Mouse (Mus musculus) erythroblast, embryonic 14.5 days (primary cell): ENCODE data around the gene Tada2b. TPM values are rescaled to one million over a fixed set of nuclear protein-coding genes. Genes with fewer than 3 reads are reported as not detected.

ENCODE experiments used
- H3K27me3 ChIP-seq: 2 replicates; pipeline ENCODE4 v1.6.1; 2012; ENCODE audit warnings: inconsistent platforms; ENCODE audit not compliant: control insufficient read depth
- H3K36me3 ChIP-seq: 2 replicates; pipeline ENCODE4 v1.6.1; 2012; ENCODE audit warnings: mild to moderate bottlenecking, inconsistent platforms; ENCODE audit not compliant: control insufficient read depth
- H3K4me1 ChIP-seq: 2 replicates; pipeline ENCODE4 v1.6.1; 2012; ENCODE audit warnings: inconsistent platforms; ENCODE audit not compliant: control insufficient read depth
- H3K4me3 ChIP-seq: replicated peaks from 2 replicates; pipeline ENCODE3; 2012; ENCODE audit warnings: moderate library complexity, mild to moderate bottlenecking, inconsistent platforms
- H3K9me3 ChIP-seq: 2 replicates; pipeline ENCODE4 v1.6.1; 2012; ENCODE audit warnings: low read length, inconsistent platforms, mixed read lengths; ENCODE audit not compliant: control insufficient read depth
- GATA1 ChIP-seq: IDR thresholded peaks from 2 replicates; pipeline ENCODE4 v1.6.1; 2012; ENCODE audit warnings: low read length, inconsistent platforms, mixed read lengths
- TAL1 ChIP-seq: IDR thresholded peaks from 3 replicates; pipeline ENCODE4 v1.6.1; 2012; ENCODE audit warnings: low read length, inconsistent platforms, mixed read lengths
- polyA plus RNA-seq: library from polyadenylated mRNA; stranded (reverse); fragments of >175 nt; gene quantifications from 2 replicates; pipeline ENCODE4 v1.2.3, GENCODE M21; 2012

Gene Tada2b
- polyA plus RNA-seq, 1 experiment, result 1.1 TPM

DNA sequence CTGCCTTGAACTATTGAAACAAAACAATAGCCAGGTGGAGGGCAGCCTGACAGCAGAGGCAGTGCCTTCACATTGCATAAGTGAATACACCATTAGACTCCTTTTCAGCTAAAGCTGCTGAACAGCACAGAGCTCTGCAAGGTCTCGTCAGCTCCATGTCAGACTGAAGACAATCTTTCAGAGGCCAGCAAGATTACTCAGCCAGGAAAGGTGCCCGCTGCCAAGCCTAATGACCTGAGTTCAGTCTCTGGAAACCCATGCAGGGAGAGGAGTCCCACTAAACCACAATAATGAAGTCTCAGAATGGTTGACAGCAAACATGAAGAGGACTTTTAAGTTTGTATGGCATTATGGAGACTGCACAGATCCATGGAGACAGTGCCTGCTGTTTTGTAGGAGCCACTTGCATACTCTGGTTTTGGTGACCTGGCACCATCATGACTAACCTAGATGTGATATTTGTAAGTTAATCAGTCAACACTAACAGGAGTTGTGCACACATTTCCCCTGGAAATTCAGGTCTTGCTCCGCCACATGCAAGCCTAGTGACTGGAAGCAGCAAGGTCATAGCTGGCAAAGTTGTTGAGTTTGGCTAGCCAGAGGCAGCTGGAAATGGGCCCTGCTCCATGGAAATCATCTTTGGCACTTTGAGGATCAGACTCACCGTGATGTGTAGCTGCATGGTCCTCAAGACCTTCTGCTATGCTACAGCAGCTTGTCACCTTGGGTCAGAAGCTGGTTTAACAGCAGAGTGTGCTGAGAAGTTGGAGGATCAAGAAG, 11.0 kb downstream of the Tada2b start:
- Histone ChIP-seq H3K4me3 (no peak overlapping the region), H3K9me3 (no peaks in the 10 kb centered on the region), H3K4me1 (peaks cover 2% of the 10 kb centered on the region), H3K27me3 (no peaks in the 10 kb centered on the region), H3K36me3 (peaks cover 92% of the 10 kb centered on the region)
- TF ChIP-seq TAL1, result no peak
- no peak for TF ChIP-seq GATA1

DNA sequence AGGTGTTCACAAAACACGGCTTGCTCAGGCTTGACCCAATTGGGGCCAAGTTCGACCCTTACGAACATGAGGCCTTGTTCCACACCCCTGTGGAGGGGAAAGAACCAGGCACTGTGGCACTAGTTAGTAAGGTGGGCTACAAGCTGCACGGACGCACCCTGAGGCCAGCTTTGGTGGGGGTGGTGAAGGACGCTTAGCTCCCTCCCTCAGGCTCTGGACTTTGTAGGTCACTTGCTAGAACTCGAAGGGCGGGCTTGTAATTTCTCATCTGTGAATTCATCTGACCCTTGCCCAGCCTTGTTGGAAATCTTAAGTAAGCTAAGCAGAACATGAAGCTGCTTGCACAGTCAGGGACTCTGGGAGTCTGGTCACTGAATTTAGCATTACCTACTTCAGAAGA, 12.9 kb downstream of the Tada2b start:
- Histone ChIP-seq H3K9me3 (no peaks in the 10 kb centered on the region), H3K4me3 (no peak overlapping the region), H3K4me1 (peaks cover 12% of the 10 kb centered on the region), H3K36me3 (peaks cover 92% of the 10 kb centered on the region), H3K27me3 (no peaks in the 10 kb centered on the region)
- no peak for TF ChIP-seq GATA1
- TF ChIP-seq TAL1, result no peak

DNA sequence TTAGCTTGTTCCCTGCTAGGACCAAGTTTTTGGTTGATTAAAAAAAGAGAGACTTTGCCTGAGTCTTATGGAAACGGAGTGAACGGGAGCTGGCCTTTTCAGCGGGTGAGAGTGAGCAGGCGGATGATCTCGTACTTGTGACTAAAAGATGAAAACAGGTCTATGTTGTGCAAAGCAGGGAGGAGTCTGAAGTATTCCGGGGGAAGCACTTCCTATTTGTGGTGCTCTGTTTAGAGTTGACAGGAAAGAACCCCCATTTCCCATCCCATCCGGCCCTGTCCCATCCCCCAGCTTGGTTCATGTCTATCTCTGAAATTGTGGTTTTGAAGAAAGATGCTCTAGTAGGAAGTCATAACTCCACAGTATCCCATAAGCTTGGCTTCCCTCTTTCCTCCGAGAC, 18.2 kb downstream of the Tada2b start:
- no peak for TF ChIP-seq GATA1
- TF ChIP-seq TAL1, result no peak
- Histone ChIP-seq H3K36me3 (peaks cover 43% of the 10 kb centered on the region), H3K9me3 (no peaks in the 10 kb centered on the region), H3K4me3 (peak overlapping the region; percentile 83), H3K4me1 (peaks cover 49% of the 10 kb centered on the region), H3K27me3 (no peaks in the 10 kb centered on the region)

DNA sequence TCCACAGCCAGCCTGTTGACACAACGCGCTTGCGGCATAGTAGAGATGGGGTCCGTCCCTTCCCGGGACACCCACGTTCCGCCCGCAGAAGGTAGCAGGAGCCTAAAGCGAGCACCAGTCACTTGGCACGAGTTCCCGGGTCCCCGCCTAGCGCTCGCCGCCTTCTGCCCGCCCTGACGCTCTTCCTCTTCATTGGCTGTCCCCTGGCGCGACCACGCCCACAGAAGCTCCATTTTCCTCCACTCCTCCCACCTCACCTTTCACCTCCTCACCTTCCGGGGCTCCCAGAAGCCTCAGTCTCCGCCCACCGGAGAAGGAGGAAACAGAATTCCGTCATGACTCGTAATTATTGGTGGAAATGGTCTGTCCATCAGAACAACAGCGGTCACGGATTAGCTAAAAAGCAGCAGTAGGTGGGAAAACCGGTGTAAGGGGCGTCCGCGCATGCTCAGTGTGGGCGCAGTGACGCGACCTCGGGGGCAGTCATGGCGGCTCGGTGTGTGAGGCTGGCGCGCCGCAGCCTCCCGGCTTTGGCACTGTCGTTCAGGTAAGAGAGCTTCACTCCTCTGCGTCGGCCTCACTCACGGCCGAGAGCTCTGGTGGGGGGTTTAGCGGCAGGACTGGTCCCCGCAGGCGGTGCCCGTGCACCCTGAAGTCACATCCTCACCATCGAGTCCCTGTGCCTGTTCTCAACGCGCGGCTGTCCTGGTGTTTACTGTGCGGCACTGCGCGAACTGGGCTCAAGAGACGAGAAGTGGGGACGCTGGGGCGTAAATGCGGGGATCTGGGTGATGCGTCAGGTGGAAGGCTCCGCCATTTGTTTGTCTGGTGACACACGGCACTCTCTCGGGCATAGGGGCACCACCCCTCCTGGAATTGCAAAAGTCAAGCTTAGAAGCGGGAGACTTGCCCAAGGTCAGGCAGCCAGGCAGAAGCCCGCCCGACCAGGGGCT, 19.1 kb downstream of the Tada2b start, which contains the start of gene Grpel1:
Gene Grpel1 (plus strand): TSS at position 290 of the 953 bp plus-strand sequence.
- Histone ChIP-seq H3K9me3 (no peaks in the 10 kb centered on the region), H3K4me1 (peaks cover 49% of the 10 kb centered on the region), H3K4me3 (peak within 1 kb of the TSS; percentile 83), H3K27me3 (peaks cover 5% of the 10 kb centered on the region; the same call in 1 of the 2 replicates), H3K36me3 (peaks cover 34% of the 10 kb centered on the region)
- TF ChIP-seq TAL1, result no peak
- TF ChIP-seq GATA1, result no peak

DNA sequence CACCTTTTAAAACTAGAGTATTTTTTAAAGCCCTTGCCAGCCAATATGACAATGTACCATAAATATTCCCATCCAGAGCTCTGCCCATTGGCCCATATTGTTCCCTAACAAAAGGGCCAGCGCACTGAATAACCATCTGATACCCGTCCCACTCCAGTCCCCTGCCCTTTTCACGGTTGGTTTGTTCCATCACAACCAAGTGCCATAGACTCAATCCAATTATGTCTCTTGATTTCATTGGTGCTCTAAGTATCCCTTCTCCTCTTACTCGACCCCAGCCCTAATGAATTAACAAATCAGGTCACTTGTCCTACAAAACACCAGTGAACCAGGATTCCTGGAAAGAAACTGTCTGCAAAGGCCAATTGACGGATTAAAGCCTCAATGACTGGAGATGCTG, 20.7 kb downstream of the Tada2b start:
- H3K9me3 ChIP-seq, result no peaks in the 10 kb centered on the region
- no peak overlapping the region for H3K4me3 ChIP-seq
- TF ChIP-seq GATA1, result no peak
- peaks cover 18% of the 10 kb centered on the region for H3K36me3 ChIP-seq
- peaks cover 49% of the 10 kb centered on the region for H3K4me1 ChIP-seq
- peaks cover 5% of the 10 kb centered on the region; the same call in 1 of the 2 replicates for H3K27me3 ChIP-seq

DNA sequence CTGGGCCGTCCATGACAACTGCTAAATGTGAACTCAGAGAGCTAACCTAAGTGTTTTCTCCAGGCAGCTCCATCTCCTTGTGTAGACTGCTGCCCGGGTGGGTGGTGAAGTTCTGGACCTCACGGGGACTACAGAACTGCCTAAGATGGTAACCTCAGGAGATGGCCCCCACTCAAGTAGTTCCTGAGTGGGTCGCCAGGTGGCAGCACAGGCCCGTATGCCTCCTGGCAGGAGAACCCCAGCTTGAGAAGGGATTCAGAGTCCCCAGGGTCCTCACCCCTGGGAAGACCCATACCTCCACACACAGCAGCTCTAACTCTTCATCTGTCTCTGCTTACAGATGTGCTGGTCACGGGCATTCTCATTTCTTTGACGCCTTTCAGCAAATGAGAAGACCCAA, 21.3 kb downstream of the Tada2b start:
- Histone ChIP-seq H3K36me3 (peaks cover 12% of the 10 kb centered on the region), H3K4me1 (peaks cover 47% of the 10 kb centered on the region), H3K4me3 (no peak overlapping the region), H3K9me3 (no peaks in the 10 kb centered on the region), H3K27me3 (peaks cover 5% of the 10 kb centered on the region; the same call in 1 of the 2 replicates)
- TF ChIP-seq TAL1 (no peak), GATA1 (no peak)

DNA sequence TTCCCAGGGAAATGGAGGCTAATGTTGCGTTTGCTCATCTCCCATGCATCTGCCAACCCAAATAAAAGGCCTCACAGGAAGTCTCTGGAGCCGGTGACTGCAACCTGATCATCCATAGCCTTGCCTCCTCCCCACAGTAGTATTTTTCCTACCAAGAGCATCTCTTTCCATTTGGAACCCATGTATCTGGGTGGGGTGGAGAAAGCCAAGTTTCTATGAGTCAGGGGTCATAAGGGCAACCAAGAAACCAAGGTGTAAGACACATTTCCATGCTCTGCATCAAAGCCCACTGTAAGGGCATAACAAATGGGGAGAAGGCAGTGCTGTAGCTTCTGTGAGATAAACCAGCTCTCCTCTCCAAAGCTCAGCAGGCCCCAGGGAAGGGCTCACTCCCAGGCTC, 22.9 kb downstream of the Tada2b start:
- no peaks in the 10 kb centered on the region for H3K36me3 ChIP-seq
- H3K9me3 ChIP-seq, result no peaks in the 10 kb centered on the region
- H3K27me3 ChIP-seq, result peaks cover 9% of the 10 kb centered on the region; the same call in 1 of the 2 replicates
- peaks cover 37% of the 10 kb centered on the region for H3K4me1 ChIP-seq
- H3K4me3 ChIP-seq, result no peak overlapping the region
- no peak for TF ChIP-seq GATA1
- TF ChIP-seq TAL1, result no peak

DNA sequence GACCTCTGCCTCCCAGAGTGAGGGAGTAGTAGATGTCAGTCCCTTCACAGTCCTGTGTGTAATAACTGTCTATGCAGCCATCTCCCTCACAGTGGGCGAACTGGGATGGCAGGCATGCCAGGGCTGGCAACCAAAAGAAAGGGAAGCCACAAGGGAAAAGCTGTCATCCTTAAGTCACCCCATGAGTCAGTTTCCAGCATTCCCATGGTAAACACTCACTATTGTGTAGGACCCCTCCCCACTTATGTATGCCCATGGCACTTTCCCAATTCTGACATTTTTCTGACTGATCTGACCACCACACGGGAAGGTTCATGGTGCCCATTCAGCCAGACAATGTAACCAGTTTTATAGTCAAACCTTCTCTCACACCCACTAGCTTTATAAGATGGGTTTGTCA, 23.4 kb downstream of the Tada2b start:
- Histone ChIP-seq H3K36me3 (no peaks in the 10 kb centered on the region), H3K4me1 (peaks cover 32% of the 10 kb centered on the region), H3K27me3 (peaks cover 9% of the 10 kb centered on the region), H3K9me3 (no peaks in the 10 kb centered on the region), H3K4me3 (no peak overlapping the region)
- TF ChIP-seq TAL1 (no peak), GATA1 (no peak)

DNA sequence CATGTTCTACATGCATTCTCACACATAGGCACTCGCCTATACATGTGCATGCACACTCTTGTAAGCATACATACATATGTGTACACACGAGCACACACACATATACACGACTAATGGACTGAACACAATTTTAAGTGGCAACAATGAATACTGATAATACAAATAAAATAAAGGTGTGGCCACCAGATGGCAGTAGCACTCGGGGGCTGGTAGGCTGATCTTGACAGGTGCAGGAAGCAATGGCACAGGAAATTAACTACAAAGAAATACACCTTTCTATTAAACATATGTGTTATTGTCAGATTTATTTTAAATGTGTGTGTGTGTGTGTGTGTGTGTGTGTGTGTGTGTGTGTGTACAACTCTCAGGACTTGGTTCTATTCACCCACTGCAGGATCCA, 25.2 kb downstream of the Tada2b start:
- H3K27me3 ChIP-seq, result peaks cover 9% of the 10 kb centered on the region
- H3K9me3 ChIP-seq, result no peaks in the 10 kb centered on the region
- TF ChIP-seq GATA1 (no peak), TAL1 (no peak)
- no peak overlapping the region for H3K4me3 ChIP-seq
- no peaks in the 10 kb centered on the region for H3K36me3 ChIP-seq
- H3K4me1 ChIP-seq, result peaks cover 19% of the 10 kb centered on the region
